Mouse (Mus musculus): ENCODE results near the gene Dapk2. TPM values are rescaled to one million over a fixed set of nuclear protein-coding genes. Genes with fewer than 3 reads are reported as not detected.

The Dapk2 gene
- total and polyA plus RNA-seq, 3 experiments, result 7.5 to 24.4 (median 9.8) TPM

DNA sequence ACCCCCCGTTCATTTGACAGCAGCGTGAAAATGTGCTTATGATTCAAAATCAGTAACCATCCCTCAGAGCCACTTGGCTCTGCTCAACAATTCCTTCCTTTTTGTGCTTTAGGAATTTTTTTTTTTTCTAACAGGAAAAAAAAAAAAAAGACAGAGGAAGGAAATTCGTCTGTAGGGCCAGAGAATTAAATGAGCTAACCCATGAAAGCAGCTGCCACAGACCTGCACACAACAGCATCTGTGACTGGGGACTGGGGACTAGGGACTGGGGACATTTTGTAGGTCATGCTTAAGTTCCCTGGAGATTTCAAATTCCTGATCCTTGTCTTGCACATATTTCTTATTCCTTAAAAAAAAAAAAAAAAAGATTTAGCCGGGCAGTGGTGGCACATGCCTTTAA, 53.4 kb downstream of the Dapk2 start:
- peaks cover 41% of the 10 kb centered on the region for H3K4me1 ChIP-seq (ENCODE audit: insufficient read depth, low read depth, low read length)
- H3K27me3 ChIP-seq (ENCODE audit: insufficient read depth, low read length), result no peaks in the 10 kb centered on the region
- DNase-seq (ENCODE audit: low spot score) (no peak), ATAC-seq (ENCODE audit: extremely low read depth, insufficient number of reproducible peaks, low FRiP score, poor library complexity, severe bottlenecking) (no peak)
- no peaks in the 10 kb centered on the region for H3K9me3 ChIP-seq (replicated peaks)
- H3K4me3 ChIP-seq (ENCODE audit: low read depth, low read length), result no peak overlapping the region
- H3K36me3 ChIP-seq (replicated peaks), result peaks cover 26% of the 10 kb centered on the region
- TF ChIP-seq GATA1 (IDR thresholded peaks at IDR 0.05; ENCODE audit: borderline replicate concordance, low read length), result no peak
- no peak for TF ChIP-seq CTCF (IDR thresholded peaks at IDR 0.05; ENCODE audit: low read depth, low read length)
- no peak for TF ChIP-seq TAL1 (conservative IDR thresholded peaks at IDR 0.05; ENCODE audit: low read depth, low read length)
- no peak for TF ChIP-seq GATA2 (IDR thresholded peaks at IDR 0.05; ENCODE audit: borderline replicate concordance, low read depth, low read length)
- TF ChIP-seq POLR2AphosphoS5 (IDR thresholded peaks at IDR 0.05; ENCODE audit: insufficient replicate concordance, low read depth, low read length), result no peak

DNA sequence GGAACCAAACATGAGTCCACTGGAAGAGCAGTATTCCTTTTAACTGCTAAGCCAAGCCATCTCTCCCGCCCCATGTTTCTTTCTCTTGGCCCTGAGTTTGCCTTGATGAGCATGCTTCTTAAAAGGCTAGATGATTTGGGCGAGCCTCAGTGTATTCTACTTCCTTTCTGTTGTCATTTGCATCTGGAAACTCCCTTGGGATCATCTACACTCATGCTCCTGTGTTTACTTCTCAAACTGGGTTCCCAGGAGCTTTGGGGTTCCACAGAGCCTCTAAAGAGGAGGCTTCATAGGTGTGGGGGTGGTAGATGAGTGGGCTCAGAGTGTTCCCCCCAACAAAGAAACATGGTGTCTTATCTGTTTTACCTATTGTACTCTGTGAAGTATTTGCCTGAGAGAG, 54.1 kb downstream of the Dapk2 start:
- H3K36me3 ChIP-seq (replicated peaks), result peaks cover 22% of the 10 kb centered on the region
- peaks cover 40% of the 10 kb centered on the region for H3K4me1 ChIP-seq (ENCODE audit: insufficient read depth, low read depth, low read length)
- H3K27me3 ChIP-seq (ENCODE audit: insufficient read depth, low read length), result no peaks in the 10 kb centered on the region
- H3K4me3 ChIP-seq (ENCODE audit: low read depth, low read length), result no peak overlapping the region
- DNase-seq (ENCODE audit: low spot score) (no peak), ATAC-seq (ENCODE audit: extremely low read depth, insufficient number of reproducible peaks, low FRiP score, poor library complexity, severe bottlenecking) (no peak)
- TF ChIP-seq POLR2AphosphoS5 (IDR thresholded peaks at IDR 0.05; ENCODE audit: insufficient replicate concordance, low read depth, low read length) (no peak), CTCF (IDR thresholded peaks at IDR 0.05; ENCODE audit: low read depth, low read length) (no peak), TAL1 (conservative IDR thresholded peaks at IDR 0.05; ENCODE audit: low read depth, low read length) (no peak), GATA1 (IDR thresholded peaks at IDR 0.05; ENCODE audit: borderline replicate concordance, low read length) (no peak), GATA2 (IDR thresholded peaks at IDR 0.05; ENCODE audit: borderline replicate concordance, low read depth, low read length) (no peak)
- no peaks in the 10 kb centered on the region for H3K9me3 ChIP-seq (replicated peaks)

DNA sequence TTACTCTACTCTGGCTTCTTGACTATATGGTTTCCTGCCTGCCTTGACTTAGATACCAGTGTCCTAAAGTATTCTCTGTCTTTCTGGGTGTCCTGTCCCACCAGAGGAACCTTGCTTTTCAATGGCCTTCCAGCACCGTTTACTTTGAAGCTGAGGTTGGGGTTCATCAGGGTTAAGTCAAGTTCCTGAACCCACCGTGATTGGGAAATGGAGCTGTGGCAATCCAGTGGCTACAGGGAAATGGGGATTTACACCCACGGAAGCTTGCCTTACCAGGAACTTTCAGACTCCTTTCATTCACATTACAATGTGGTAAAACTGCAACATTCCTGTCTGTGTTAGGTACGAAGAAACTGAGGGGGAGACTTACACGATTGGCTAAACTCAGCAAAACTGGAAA, 54.8 kb downstream of the Dapk2 start:
- H3K27me3 ChIP-seq (ENCODE audit: insufficient read depth, low read length), result no peaks in the 10 kb centered on the region
- peaks cover 16% of the 10 kb centered on the region for H3K36me3 ChIP-seq (replicated peaks)
- H3K4me1 ChIP-seq (ENCODE audit: insufficient read depth, low read depth, low read length), result peaks cover 42% of the 10 kb centered on the region
- TF ChIP-seq GATA1 (IDR thresholded peaks at IDR 0.05; ENCODE audit: borderline replicate concordance, low read length) (no peak), TAL1 (conservative IDR thresholded peaks at IDR 0.05; ENCODE audit: low read depth, low read length) (no peak), CTCF (IDR thresholded peaks at IDR 0.05; ENCODE audit: low read depth, low read length) (no peak), GATA2 (IDR thresholded peaks at IDR 0.05; ENCODE audit: borderline replicate concordance, low read depth, low read length) (no peak), POLR2AphosphoS5 (IDR thresholded peaks at IDR 0.05; ENCODE audit: insufficient replicate concordance, low read depth, low read length) (no peak)
- no peak for DNase-seq (ENCODE audit: low spot score)
- H3K9me3 ChIP-seq (replicated peaks), result no peaks in the 10 kb centered on the region
- no peak for ATAC-seq (ENCODE audit: extremely low read depth, insufficient number of reproducible peaks, low FRiP score, poor library complexity, severe bottlenecking)
- no peak overlapping the region for H3K4me3 ChIP-seq (ENCODE audit: low read depth, low read length)

DNA sequence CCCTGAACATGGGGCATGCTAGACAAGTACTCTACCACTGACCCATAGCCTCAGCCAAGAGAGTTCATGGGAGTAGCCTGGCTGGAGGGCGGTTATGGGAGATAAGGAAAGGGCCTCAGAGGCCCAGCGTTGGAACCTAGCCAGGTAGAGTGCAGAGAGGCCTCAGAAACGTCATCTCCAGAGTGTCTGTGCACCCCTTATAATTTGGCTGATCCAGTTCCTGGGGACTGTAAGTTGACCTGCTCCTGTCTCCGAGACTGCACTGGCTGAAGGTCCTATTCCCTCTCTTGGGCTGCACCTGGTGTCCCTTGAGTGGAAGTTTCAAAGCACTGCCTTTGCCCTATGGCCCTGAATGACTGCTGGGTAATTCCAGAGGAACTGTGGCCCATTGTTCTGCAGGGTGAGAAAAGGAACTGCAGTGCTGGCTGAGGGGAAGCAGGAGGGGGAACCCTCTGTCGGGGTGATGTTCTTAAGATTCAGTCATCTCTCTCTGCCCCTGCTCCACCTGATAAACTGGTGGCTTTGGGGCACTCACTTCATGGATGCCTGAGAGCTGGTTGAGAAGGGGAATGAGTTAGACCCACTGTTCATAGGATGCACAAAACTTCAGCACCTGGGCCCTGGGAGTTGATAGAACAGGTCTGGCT, 55.5 kb downstream of the Dapk2 start:
- H3K36me3 ChIP-seq (replicated peaks), result peaks cover 21% of the 10 kb centered on the region
- DNase-seq (ENCODE audit: low spot score) (no peak), ATAC-seq (ENCODE audit: extremely low read depth, insufficient number of reproducible peaks, low FRiP score, poor library complexity, severe bottlenecking) (no peak)
- H3K4me3 ChIP-seq (ENCODE audit: low read depth, low read length), result no peak overlapping the region; the same call in 1 of the 2 replicates
- H3K4me1 ChIP-seq (ENCODE audit: insufficient read depth, low read depth, low read length), result peaks cover 41% of the 10 kb centered on the region
- H3K27me3 ChIP-seq (ENCODE audit: insufficient read depth, low read length), result no peaks in the 10 kb centered on the region
- no peak for TF ChIP-seq GATA2 (IDR thresholded peaks at IDR 0.05; ENCODE audit: borderline replicate concordance, low read depth, low read length)
- no peak for TF ChIP-seq CTCF (IDR thresholded peaks at IDR 0.05; ENCODE audit: low read depth, low read length)
- TF ChIP-seq GATA1 (IDR thresholded peaks at IDR 0.05; ENCODE audit: borderline replicate concordance, low read length), result no peak
- TF ChIP-seq POLR2AphosphoS5 (IDR thresholded peaks at IDR 0.05; ENCODE audit: insufficient replicate concordance, low read depth, low read length), result no peak
- no peak for TF ChIP-seq TAL1 (conservative IDR thresholded peaks at IDR 0.05; ENCODE audit: low read depth, low read length)
- no peaks in the 10 kb centered on the region for H3K9me3 ChIP-seq (replicated peaks)

DNA sequence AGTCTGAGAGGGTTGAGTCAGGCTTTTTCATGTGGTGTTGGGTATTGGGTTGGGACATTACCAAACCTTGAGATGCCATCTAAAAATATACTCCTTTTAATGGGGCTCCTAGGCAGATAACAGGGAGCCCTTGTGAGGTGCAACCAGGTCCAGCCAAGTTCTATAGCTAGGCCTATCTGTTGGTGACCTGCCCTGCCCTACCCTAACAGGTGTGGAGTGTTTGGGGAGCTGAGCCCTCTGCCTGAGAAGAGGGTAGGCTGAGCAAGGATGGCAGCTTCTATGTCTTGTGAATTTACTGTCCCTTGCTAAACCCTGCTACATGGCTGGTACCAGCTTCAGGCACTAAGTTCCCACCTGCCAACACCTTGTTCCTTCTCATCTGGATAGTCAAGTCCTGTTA, 57.5 kb downstream of the Dapk2 start:
- Histone ChIP-seq H3K36me3 (replicated peaks) (peaks cover 23% of the 10 kb centered on the region), H3K27me3 (ENCODE audit: insufficient read depth, low read length) (no peaks in the 10 kb centered on the region), H3K4me3 (ENCODE audit: low read depth, low read length) (no peak overlapping the region), H3K4me1 (ENCODE audit: insufficient read depth, low read depth, low read length) (peaks cover 38% of the 10 kb centered on the region), H3K9me3 (replicated peaks) (no peaks in the 10 kb centered on the region)
- TF ChIP-seq CTCF (IDR thresholded peaks at IDR 0.05; ENCODE audit: low read depth, low read length) (no peak), POLR2AphosphoS5 (IDR thresholded peaks at IDR 0.05; ENCODE audit: insufficient replicate concordance, low read depth, low read length) (no peak), TAL1 (conservative IDR thresholded peaks at IDR 0.05; ENCODE audit: low read depth, low read length) (no peak), GATA1 (IDR thresholded peaks at IDR 0.05; ENCODE audit: borderline replicate concordance, low read length) (no peak), GATA2 (IDR thresholded peaks at IDR 0.05; ENCODE audit: borderline replicate concordance, low read depth, low read length) (no peak)
- ATAC-seq (ENCODE audit: extremely low read depth, insufficient number of reproducible peaks, low FRiP score, poor library complexity, severe bottlenecking), result no peak
- no peak for DNase-seq (ENCODE audit: low spot score)

DNA sequence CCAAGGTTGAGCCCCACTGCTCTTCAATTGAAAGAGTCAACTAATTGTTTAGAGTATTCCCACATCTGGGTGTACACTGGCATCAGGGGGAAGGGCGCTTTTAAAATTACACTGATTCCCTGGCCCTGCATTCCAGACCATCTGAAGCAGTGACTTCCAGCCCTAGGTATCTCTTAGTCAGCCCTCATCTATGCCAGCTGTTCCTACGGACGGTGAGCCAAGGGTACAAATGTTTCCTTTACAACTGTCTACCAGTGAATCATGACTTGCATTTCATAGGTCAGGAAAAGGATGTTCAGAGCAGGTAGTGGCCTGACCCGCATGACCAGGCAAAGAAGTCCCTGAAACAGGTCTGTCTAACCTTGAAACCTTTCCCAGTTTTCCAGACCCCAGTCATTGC, 59.9 kb downstream of the Dapk2 start:
- Histone ChIP-seq H3K27me3 (ENCODE audit: insufficient read depth, low read length) (no peaks in the 10 kb centered on the region), H3K4me1 (ENCODE audit: insufficient read depth, low read depth, low read length) (peaks cover 27% of the 10 kb centered on the region), H3K4me3 (ENCODE audit: low read depth, low read length) (no peak overlapping the region), H3K9me3 (replicated peaks) (no peaks in the 10 kb centered on the region), H3K36me3 (replicated peaks) (peaks cover 35% of the 10 kb centered on the region)
- TF ChIP-seq GATA2 (IDR thresholded peaks at IDR 0.05; ENCODE audit: borderline replicate concordance, low read depth, low read length) (no peak), TAL1 (conservative IDR thresholded peaks at IDR 0.05; ENCODE audit: low read depth, low read length) (no peak), CTCF (IDR thresholded peaks at IDR 0.05; ENCODE audit: low read depth, low read length) (no peak), GATA1 (IDR thresholded peaks at IDR 0.05; ENCODE audit: borderline replicate concordance, low read length) (no peak), POLR2AphosphoS5 (IDR thresholded peaks at IDR 0.05; ENCODE audit: insufficient replicate concordance, low read depth, low read length) (no peak)
- no peak for DNase-seq (ENCODE audit: low spot score)
- no peak for ATAC-seq (ENCODE audit: extremely low read depth, insufficient number of reproducible peaks, low FRiP score, poor library complexity, severe bottlenecking)

Data from G1E (cell line).